Comparison of ENCODE assay signal across 9 mouse cellular contexts in the genomic region with DNA sequence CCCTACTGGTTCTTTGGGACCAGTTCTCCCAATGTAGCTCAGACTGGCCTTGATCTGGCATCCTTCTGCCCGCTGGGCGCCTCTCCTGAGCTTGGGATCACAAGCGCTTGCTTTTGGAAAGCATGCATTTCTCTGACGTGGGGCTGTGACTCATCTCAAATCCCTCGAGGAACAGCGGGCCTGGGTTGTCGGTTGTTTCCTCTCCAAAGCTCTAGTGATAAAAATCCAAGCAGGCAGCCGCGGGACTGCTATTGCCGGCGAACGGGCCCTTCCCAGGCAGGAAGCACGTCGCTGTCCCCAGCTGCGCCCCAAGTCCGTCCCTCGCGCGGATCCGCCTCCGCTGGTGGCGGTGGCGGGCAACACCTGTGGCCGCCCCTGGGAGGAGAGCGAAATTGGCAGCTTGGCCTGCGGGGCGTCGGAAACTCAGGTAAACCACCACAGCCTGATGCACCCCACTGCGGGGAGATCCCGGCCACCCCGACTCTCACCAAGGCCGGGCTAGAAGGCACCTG. TPM values are rescaled to one million over a fixed set of nuclear protein-coding genes. Genes with fewer than 3 reads are reported as not detected.
DNase-seq lines count a peak whose midpoint lies in the region; ATAC-seq and TF ChIP-seq lines count a peak whose summit lies in the region.
"Had no signal": no experiment of that assay in that cellular context is flagged by ENCODE, and none has a peak within 500 bp of the region (broad histone marks: within the 10 kb centered on the region; RNA-seq: fewer than 3 reads in every experiment).

No protein-coding gene starts in this region.

- H3K4me1 ChIP-seq in MEL (ENCODE audit: control insufficient read depth in 1 of 2, insufficient read depth in 2 of 2, low read length in 2 of 2), result peaks cover 0 to 7% of the 10 kb centered on the region in 2 experiments; a peak in 3 of 4 replicates
- H3K4me1 ChIP-seq in lung, embryonic 15.5 days, result peaks cover 11% of the 10 kb centered on the region

- peak; percentile 86 for ATAC-seq in frontal cortex, adult (ENCODE audit: low TSS enrichment)
- peak; percentile 76 to 91 for ATAC-seq in hematopoietic stem cell, adult 5-6 weeks (replicated peaks in 1 of 2; ENCODE audit: insufficient read depth in 1 of 2, low FRiP score in 2 of 2, low TSS enrichment in 1 of 2, low read depth in 1 of 2, poor library complexity in 2 of 2, severe bottlenecking in 2 of 2)
- peak; percentile 78 for ATAC-seq in lung, embryonic 15.5 days (ENCODE audit: borderline replicate concordance, extremely low read depth, low FRiP score, low TSS enrichment)
- ATAC-seq in neutrophil, adult 5-6 weeks (ENCODE audit: extremely low read depth, insufficient number of reproducible peaks, low FRiP score, poor library complexity, severe bottlenecking), result peak; percentile 74

- peaks cover 0 to 8% of the 10 kb centered on the region in 2 experiments; a peak in 1 of 4 replicates for H3K36me3 ChIP-seq in MEL (ENCODE audit: control insufficient read depth in 1 of 2, insufficient read depth in 2 of 2, low read length in 2 of 2)
- H3K36me3 ChIP-seq in lung, embryonic 15.5 days, result peaks cover 23% of the 10 kb centered on the region

- peak; percentile 65 to 79 for TF ChIP-seq POLR2A in MEL (IDR thresholded peaks at IDR 0.05; ENCODE audit: control insufficient read depth in 1 of 2, insufficient read depth in 1 of 2, low read depth in 1 of 2, low read length in 2 of 2, poor library complexity in 1 of 2)

- peak; percentile 92 for DNase-seq in MEL (ENCODE audit: low read depth, low spot score)
- DNase-seq in cerebellum, adult 9-10 months, result peak; percentile 70
- peak; percentile 10 for DNase-seq in layer of hippocampus, adult 9-10 months (ENCODE audit: low spot score)
- peak; percentile 75 for DNase-seq in testis, postnatal 10 days (ENCODE audit: low spot score)

- under 1% methylated on average over 30 of the region's 32 CpGs for WGBS in lung, embryonic 15.5 days

- TF ChIP-seq RAD21 in MEL (IDR thresholded peaks at IDR 0.05; ENCODE audit: low read depth, low read length), result no peak; the same call in 1 of the 2 replicates

- H3K4me2 ChIP-seq in lung, embryonic 15.5 days, result peak overlapping the region; percentile 83

- no peak; a peak in 1 of 6 replicates for TF ChIP-seq CTCF in MEL (IDR thresholded peaks at IDR 0.05 in 2 of 3, conservative IDR thresholded peaks at IDR 0.05 in 1 of 3; ENCODE audit: control insufficient read depth in 1 of 3, insufficient read depth in 1 of 3, low read depth in 2 of 3, low read length in 3 of 3, poor library complexity in 1 of 3, severe bottlenecking in 1 of 3)

- H3K27me3 ChIP-seq in MEL (ENCODE audit: control insufficient read depth in 1 of 2, insufficient read depth in 2 of 2, low read length in 2 of 2), result no peaks in the 10 kb centered on the region
- H3K27me3 ChIP-seq in lung, embryonic 15.5 days, result no peaks in the 10 kb centered on the region

- peak overlapping the region; percentile 71 to 75 for H3K4me3 ChIP-seq in MEL (ENCODE audit: control insufficient read depth in 1 of 2, insufficient read depth in 1 of 2, low read depth in 2 of 2, low read length in 2 of 2)
- H3K4me3 ChIP-seq in lung, embryonic 15.5 days, result peak overlapping the region; percentile 56

- H3K9me3 ChIP-seq in MEL (replicated peaks; ENCODE audit: insufficient read depth, low read length), result no peaks in the 10 kb centered on the region
- H3K9me3 ChIP-seq in lung, embryonic 15.5 days, result no peaks in the 10 kb centered on the region

- H3K79me2 ChIP-seq in MEL (ENCODE audit: control insufficient read depth, insufficient read depth, low read length, poor library complexity), result peaks cover 2% of the 10 kb centered on the region; the same call in 1 of the 2 replicates

- peak overlapping the region; percentile 82 for H3K9ac ChIP-seq in MEL (ENCODE audit: control insufficient read depth, low read depth, low read length, poor library complexity, severe bottlenecking)
- peak overlapping the region; percentile 55 for H3K9ac ChIP-seq in lung, embryonic 15.5 days

- H3K27ac ChIP-seq in MEL (ENCODE audit: control insufficient read depth, low read depth, low read length), result peak overlapping the region; percentile 62
- peak overlapping the region; percentile 66 for H3K27ac ChIP-seq in lung, embryonic 15.5 days

- TF ChIP-seq EP300 in MEL (IDR thresholded peaks at IDR 0.05; ENCODE audit: low read depth in 1 of 2, low read length in 2 of 2), result peak in 1 of 2 experiments; percentile 39; a peak in 2 of 4 replicates

TF ChIP-seq in MEL, 35 proteins besides CTCF, POLR2A, EP300 and RAD21 (continues in another document):
- 0 out of 2 replicates have a peak, but pooled peaks have one; percentile 73 for TF ChIP-seq MAZ (IDR thresholded peaks at IDR 0.05; ENCODE audit: low read depth, low read length)
- peak; percentile 62; the same call in 1 of the 2 replicates for TF ChIP-seq ZMIZ1 (IDR thresholded peaks at IDR 0.05; ENCODE audit: low read depth, low read length)
- peak; percentile 86 for TF ChIP-seq HCFC1 (IDR thresholded peaks at IDR 0.05; ENCODE audit: low read depth, low read length)
- no peak for TF ChIP-seq TAL1 (IDR thresholded peaks at IDR 0.05; ENCODE audit: low read length)
- peak; percentile 24; the same call in 1 of the 2 replicates for TF ChIP-seq TBP (IDR thresholded peaks at IDR 0.05; ENCODE audit: low read depth, low read length)
- no peak for TF ChIP-seq MAFK (IDR thresholded peaks at IDR 0.05; ENCODE audit: borderline replicate concordance, low read depth, low read length)
- peak; percentile 19; the same call in 1 of the 2 replicates for TF ChIP-seq SMC3 (IDR thresholded peaks at IDR 0.05; ENCODE audit: low read depth, low read length)
- TF ChIP-seq MYC (IDR thresholded peaks at IDR 0.05; ENCODE audit: low read depth, low read length), result peak; percentile 85; the same call in 1 of the 2 replicates
- TF ChIP-seq BHLHE40 (IDR thresholded peaks at IDR 0.05; ENCODE audit: borderline replicate concordance, low read depth, low read length), result no peak
- TF ChIP-seq ETS1 (IDR thresholded peaks at IDR 0.05; ENCODE audit: low read depth, low read length), result peak; percentile 62; the same call in 1 of the 2 replicates
- peak; percentile 90 for TF ChIP-seq SIN3A (IDR thresholded peaks at IDR 0.05; ENCODE audit: low read length)
- TF ChIP-seq MAX (IDR thresholded peaks at IDR 0.05; ENCODE audit: low read length), result peak; percentile 97
- TF ChIP-seq ZC3H11A (IDR thresholded peaks at IDR 0.05; ENCODE audit: low read depth, low read length), result no peak
- no peak for TF ChIP-seq MYB (IDR thresholded peaks at IDR 0.05; ENCODE audit: low read depth, low read length)
- no peak for TF ChIP-seq USF2 (IDR thresholded peaks at IDR 0.05; ENCODE audit: borderline replicate concordance in 1 of 2, insufficient read depth in 1 of 2, low read depth in 1 of 2, low read length in 2 of 2)
- TF ChIP-seq MEF2A (IDR thresholded peaks at IDR 0.05; ENCODE audit: extremely low read depth, insufficient replicate concordance, low read depth, low read length, poor library complexity, severe bottlenecking), result no peak
- TF ChIP-seq ELF1 (IDR thresholded peaks at IDR 0.05; ENCODE audit: low read depth, low read length), result peak; percentile 69
- TF ChIP-seq KAT2A (conservative IDR thresholded peaks at IDR 0.05; ENCODE audit: low read depth, low read length), result no peak; the same call in 1 of the 2 replicates
- TF ChIP-seq GABPA (IDR thresholded peaks at IDR 0.05; ENCODE audit: low read depth, low read length), result no peak
- no peak; the same call in 1 of the 2 replicates for TF ChIP-seq GATA1 (IDR thresholded peaks at IDR 0.05; ENCODE audit: low read depth, low read length)
- no peak for TF ChIP-seq UBTF (IDR thresholded peaks at IDR 0.05; ENCODE audit: borderline replicate concordance, insufficient read depth, low read depth, low read length)
- 0 out of 2 replicates have a peak, but pooled peaks have one; percentile 6 for TF ChIP-seq NRF1 (IDR thresholded peaks at IDR 0.05; ENCODE audit: insufficient read depth, low read depth, low read length, poor library complexity, severe bottlenecking)
- peak; percentile 94 for TF ChIP-seq MXI1 (IDR thresholded peaks at IDR 0.05; ENCODE audit: low read depth, low read length)
- TF ChIP-seq POLR2AphosphoS5 (IDR thresholded peaks at IDR 0.05; ENCODE audit: borderline replicate concordance, low read depth, low read length), result no peak
- no peak for TF ChIP-seq ZKSCAN1 (IDR thresholded peaks at IDR 0.05; ENCODE audit: low read depth, low read length)
- no peak; the same call in 1 of the 2 replicates for TF ChIP-seq RCOR1 (IDR thresholded peaks at IDR 0.05; ENCODE audit: low read depth, low read length)
- TF ChIP-seq POLR2AphosphoS2 (IDR thresholded peaks at IDR 0.05; ENCODE audit: low read length), result peak; percentile 42; the same call in 1 of the 2 replicates

RNA-seq across cellular contexts. Expression of gene Amz2, which starts 14.1 kb away (rescaled TPM):
- total RNA-seq in MEL (2012; rRNA removed), result 40.2 and 41.6 TPM in 2 replicates
- polyA plus RNA-seq in MEL (2012; ENCODE audit: insufficient read depth in 1 of 2, insufficient read length in 2 of 2, low read depth in 1 of 2, low replicate concordance in 2 of 2, missing spikeins in 1 of 2), result 1,000 to 10,000 TPM in 1 of 2 experiments, 10 to 100 TPM in 1; 47.1 to 1,743 TPM
- 71.4 and 80.7 TPM in 2 replicates for total RNA-seq in hematopoietic stem cell, adult 5-6 weeks (2017)
- polyA plus RNA-seq in lung, embryonic 15.5 days (2015; fragmentation: Nextera tagmentation; extraction: Ambion mirVana), result 41.4 and 44.2 TPM in 2 replicates
- total RNA-seq in neutrophil, adult 5-6 weeks (2017), result 39.3 and 41.0 TPM in 2 replicates

RNA-seq across cellular contexts. Expression of gene 9930022D16Rik, which starts 26.2 kb away (rescaled TPM):
- total RNA-seq in MEL (2012; rRNA removed), result 0.04 and 0.10 TPM in 2 replicates
- polyA plus RNA-seq in MEL (2012; ENCODE audit: insufficient read depth in 1 of 2, insufficient read length in 2 of 2, low read depth in 1 of 2, low replicate concordance in 2 of 2, missing spikeins in 1 of 2), result not detected
- 0.10 and 0.19 TPM in 2 replicates for total RNA-seq in hematopoietic stem cell, adult 5-6 weeks (2017)
- not detected in 2 replicates for polyA plus RNA-seq in lung, embryonic 15.5 days (2015; fragmentation: Nextera tagmentation; extraction: Ambion mirVana)
- 0.23 and 0.98 TPM in 2 replicates for total RNA-seq in neutrophil, adult 5-6 weeks (2017)
- polyA plus RNA-seq: large intestine, adult 2 months had no signal

RNA-seq across cellular contexts. Expression of gene Arsg, which starts 33.3 kb away (rescaled TPM):
- total RNA-seq in MEL (2012; rRNA removed), result 3.7 and 3.9 TPM in 2 replicates
- polyA plus RNA-seq in MEL (2012; ENCODE audit: insufficient read depth in 1 of 2, insufficient read length in 2 of 2, low read depth in 1 of 2, low replicate concordance in 2 of 2, missing spikeins in 1 of 2), result 1 to 10 TPM in 1 of 2 experiments, not detected in 1; 5.2 TPM
- 1.2 and 4.4 TPM in 2 replicates for total RNA-seq in hematopoietic stem cell, adult 5-6 weeks (2017)
- polyA plus RNA-seq in lung, embryonic 15.5 days (2015; fragmentation: Nextera tagmentation; extraction: Ambion mirVana), result 4.2 TPM in 2 replicates
- 21.5 and 24.6 TPM in 2 replicates for total RNA-seq in neutrophil, adult 5-6 weeks (2017)

RNA-seq across cellular contexts. Expression of gene Slc16a6, which starts 33.5 kb away (rescaled TPM):
- total RNA-seq in MEL (2012; rRNA removed), result 29.6 and 34.0 TPM in 2 replicates
- 10 to 100 TPM in 1 of 2 experiments, not detected in 1; 41.6 TPM for polyA plus RNA-seq in MEL (2012; ENCODE audit: insufficient read depth in 1 of 2, insufficient read length in 2 of 2, low read depth in 1 of 2, low replicate concordance in 2 of 2, missing spikeins in 1 of 2)
- total RNA-seq in hematopoietic stem cell, adult 5-6 weeks (2017), result 9.4 and 10.8 TPM in 2 replicates
- 4.4 and 4.6 TPM in 2 replicates for polyA plus RNA-seq in lung, embryonic 15.5 days (2015; fragmentation: Nextera tagmentation; extraction: Ambion mirVana)
- 45.0 and 49.8 TPM in 2 replicates for total RNA-seq in neutrophil, adult 5-6 weeks (2017)

Comparison
In these comparisons a context has a peak if more than half of its experiments do, and no peak if none do; other contexts are left out.
1. Peak in every context shown above with its lines: DNase-seq, ATAC-seq, H3K4me3 ChIP-seq and H3K27ac ChIP-seq.
2. DNase-seq: peak in every context shown above with its lines; median percentile 92 in MEL; 75 in testis, postnatal 10 days; 70 in cerebellum, adult 9-10 months; 10 in layer of hippocampus, adult 9-10 months.